Mouse (Mus musculus): Measurements from ENCODE around the gene Dnm3. TPM values are rescaled to one million over a fixed set of nuclear protein-coding genes. Genes with fewer than 3 reads are reported as not detected.

The Dnm3 gene
- polyA plus RNA-seq, 1 experiment = 3.5 TPM

DNA sequence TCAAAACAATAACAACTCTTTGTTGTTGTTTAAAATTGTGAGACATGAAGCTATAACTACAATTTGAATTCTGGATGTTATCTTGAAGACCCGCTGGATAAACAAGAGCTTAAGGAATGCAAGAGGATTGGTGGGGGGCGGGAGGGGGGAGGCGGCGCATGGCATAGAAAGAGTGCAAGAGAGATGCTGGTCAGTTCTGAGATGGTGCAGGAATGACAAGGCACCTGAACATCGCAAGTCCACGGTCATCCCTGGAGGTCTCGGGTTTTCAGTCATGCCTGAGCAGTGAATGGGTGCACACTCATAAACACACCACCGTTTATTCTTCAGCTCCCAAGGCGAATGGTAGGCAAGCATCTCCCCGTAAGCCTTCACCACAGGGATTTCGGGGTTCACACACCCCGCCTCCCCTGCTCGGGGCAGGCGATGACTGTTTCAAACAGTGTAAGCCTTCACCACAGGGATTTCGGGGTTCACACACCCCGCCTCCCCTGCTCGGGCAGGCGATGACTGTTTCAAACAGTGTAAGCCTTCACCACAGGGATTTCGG lies 1.2 kb downstream of the Dnm3 start:
- H3K4me1 ChIP-seq (ENCODE audit: control insufficient read depth, insufficient read depth, low read length) = no peaks in the 10 kb centered on the region
- H3K4me3 ChIP-seq (replicated peaks; ENCODE audit: control insufficient read depth, low read depth, low read length) = no peak overlapping the region
- WGBS = 9% methylated on average over 19 of the region's 19 CpGs
- no peak overlapping the region for H3K27ac ChIP-seq (ENCODE audit: control insufficient read depth, insufficient read depth, low read depth, low read length, poor library complexity)
- no peak for TF ChIP-seq POLR2A (IDR thresholded peaks at IDR 0.05; ENCODE audit: borderline replicate concordance, control insufficient read depth, low read depth, low read length)
- TF ChIP-seq CTCF (IDR thresholded peaks at IDR 0.05; ENCODE audit: control insufficient read depth, insufficient read depth, low read length) = no peak

DNA sequence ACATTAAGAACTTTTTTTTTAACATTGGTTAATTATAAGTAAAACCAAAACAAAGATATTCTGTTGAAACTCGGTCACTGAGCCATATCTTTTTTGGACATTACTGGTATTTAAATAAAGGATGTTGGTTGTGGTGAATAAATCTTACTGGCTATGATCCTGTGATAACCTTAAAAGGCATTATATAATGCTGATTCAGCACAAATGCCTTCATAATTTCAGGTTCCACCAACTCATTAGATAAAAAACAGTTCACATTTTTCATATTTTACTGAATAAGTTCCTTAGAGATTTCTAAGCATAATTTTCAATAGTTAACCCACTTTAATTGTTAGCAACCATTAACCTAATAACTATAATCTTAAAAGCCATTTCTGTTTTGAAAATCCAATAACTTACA lies 4.9 kb downstream of the Dnm3 start:
- TF ChIP-seq POLR2A (IDR thresholded peaks at IDR 0.05; ENCODE audit: borderline replicate concordance, control insufficient read depth, low read depth, low read length) (no peak), CTCF (IDR thresholded peaks at IDR 0.05; ENCODE audit: control insufficient read depth, insufficient read depth, low read length) (no peak)
- WGBS = 10% methylated on average over 1 of the region's 1 CpGs
- no peak overlapping the region for H3K4me3 ChIP-seq (replicated peaks; ENCODE audit: control insufficient read depth, low read depth, low read length)

DNA sequence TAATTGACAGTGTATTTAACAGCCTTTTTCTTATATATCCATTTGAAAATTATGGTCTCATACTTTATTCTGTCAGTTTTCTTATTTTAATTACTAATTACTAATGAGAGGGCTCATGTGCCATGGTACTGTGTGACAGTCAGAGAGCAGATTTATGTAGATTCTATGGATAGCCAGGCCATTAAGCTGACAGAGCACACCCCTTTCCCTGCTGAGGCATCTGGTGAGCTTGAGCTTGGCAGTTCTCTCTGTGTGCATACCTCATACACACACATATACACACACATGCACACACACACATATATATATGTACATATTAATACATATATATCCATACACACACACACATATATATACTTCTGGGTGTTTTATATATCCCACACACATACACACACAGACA lies 6.7 kb downstream of the Dnm3 start:
- H3K4me1 ChIP-seq (ENCODE audit: control insufficient read depth, insufficient read depth, low read length) = no peaks in the 10 kb centered on the region
- H3K27ac ChIP-seq (ENCODE audit: control insufficient read depth, insufficient read depth, low read depth, low read length, poor library complexity) = no peak overlapping the region
- no peak overlapping the region for H3K4me3 ChIP-seq (replicated peaks; ENCODE audit: control insufficient read depth, low read depth, low read length)
- no peak for TF ChIP-seq POLR2A (IDR thresholded peaks at IDR 0.05; ENCODE audit: borderline replicate concordance, control insufficient read depth, low read depth, low read length)
- TF ChIP-seq CTCF (IDR thresholded peaks at IDR 0.05; ENCODE audit: control insufficient read depth, insufficient read depth, low read length) = no peak

More for the DNA sequence above, 4.9 kb downstream of the Dnm3 start:
- Histone ChIP-seq H3K27ac (ENCODE audit: control insufficient read depth, insufficient read depth, low read depth, low read length, poor library complexity) (no peak overlapping the region), H3K4me1 (ENCODE audit: control insufficient read depth, insufficient read depth, low read length) (no peaks in the 10 kb centered on the region)

DNA sequence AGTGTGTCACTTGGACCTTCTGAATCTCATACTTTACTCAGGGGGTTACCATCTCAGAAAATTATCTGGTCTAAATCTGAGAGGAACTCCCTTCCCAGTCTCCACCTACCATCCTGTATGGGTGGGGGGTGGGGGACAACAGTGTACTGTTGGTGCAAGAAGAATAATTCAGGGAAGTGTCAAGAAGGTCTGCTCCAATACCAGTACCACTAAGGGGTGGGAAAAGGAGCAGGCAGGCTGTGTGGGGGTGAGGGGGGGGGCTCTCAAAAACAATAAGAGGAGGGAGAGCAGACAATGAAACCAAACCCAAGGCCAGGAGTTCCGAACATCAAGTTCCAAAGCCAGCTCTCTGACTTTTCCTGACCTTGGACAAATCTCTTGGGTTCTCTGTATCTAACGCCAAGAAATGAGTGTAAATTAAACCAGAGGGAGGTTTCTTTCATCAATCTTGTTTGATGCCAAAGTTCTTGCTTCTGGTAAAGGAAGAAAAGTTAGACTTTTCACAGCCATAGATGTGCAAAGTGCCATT lies 8.0 kb downstream of the Dnm3 start:
- Histone ChIP-seq H3K4me3 (replicated peaks; ENCODE audit: control insufficient read depth, low read depth, low read length) (no peak overlapping the region), H3K27ac (ENCODE audit: control insufficient read depth, insufficient read depth, low read depth, low read length, poor library complexity) (no peak overlapping the region), H3K4me1 (ENCODE audit: control insufficient read depth, insufficient read depth, low read length) (no peaks in the 10 kb centered on the region)
- WGBS = 67% methylated on average over 2 of the region's 2 CpGs
- TF ChIP-seq CTCF (IDR thresholded peaks at IDR 0.05; ENCODE audit: control insufficient read depth, insufficient read depth, low read length) (no peak), POLR2A (IDR thresholded peaks at IDR 0.05; ENCODE audit: borderline replicate concordance, control insufficient read depth, low read depth, low read length) (no peak)

DNA sequence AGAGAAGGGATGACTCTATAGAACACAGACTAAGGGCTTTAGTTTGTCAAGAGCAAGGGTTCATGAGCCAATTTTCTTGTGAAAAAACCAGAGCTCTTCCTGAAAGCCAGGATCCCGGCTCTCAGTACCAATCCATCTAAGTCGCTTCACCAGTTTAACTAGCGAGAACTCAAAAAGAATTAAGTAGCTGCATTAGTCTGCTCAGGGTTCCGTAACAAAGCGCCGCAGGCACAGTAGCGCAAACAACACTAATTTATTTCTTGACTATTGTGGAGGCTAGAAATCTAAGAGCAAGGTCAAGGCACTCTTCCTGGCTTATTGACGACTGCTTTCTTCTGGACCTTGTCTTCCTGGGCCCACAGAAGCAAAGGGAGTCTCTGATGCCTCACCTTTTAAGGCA lies 14.2 kb downstream of the Dnm3 start:
- TF ChIP-seq POLR2A (IDR thresholded peaks at IDR 0.05; ENCODE audit: borderline replicate concordance, control insufficient read depth, low read depth, low read length) = no peak
- no peak for TF ChIP-seq CTCF (IDR thresholded peaks at IDR 0.05; ENCODE audit: control insufficient read depth, insufficient read depth, low read length)
- Histone ChIP-seq H3K4me1 (ENCODE audit: control insufficient read depth, insufficient read depth, low read length) (no peaks in the 10 kb centered on the region), H3K27ac (ENCODE audit: control insufficient read depth, insufficient read depth, low read depth, low read length, poor library complexity) (no peak overlapping the region), H3K4me3 (replicated peaks; ENCODE audit: control insufficient read depth, low read depth, low read length) (no peak overlapping the region)
- 90% methylated on average over 8 of the region's 8 CpGs for WGBS

DNA sequence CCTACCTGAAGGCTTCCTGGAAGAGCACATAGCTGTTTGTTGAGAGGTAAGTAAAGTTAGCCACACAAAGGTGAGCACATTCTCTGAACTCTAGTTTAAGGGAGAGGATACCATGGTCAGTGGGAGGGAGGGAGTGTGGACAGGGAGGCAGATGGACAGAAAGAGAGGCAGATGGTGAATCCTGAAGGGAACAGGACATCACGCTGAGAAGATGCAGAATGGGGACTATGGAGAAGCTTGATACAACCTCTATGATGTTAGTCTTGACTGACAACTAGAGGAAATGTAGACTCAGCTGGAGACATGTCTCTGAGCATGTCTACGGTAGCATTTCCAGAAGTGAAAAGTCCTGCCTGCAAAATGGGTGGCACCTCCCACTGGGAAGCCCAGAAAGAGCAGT lies 19.1 kb downstream of the Dnm3 start:
- Histone ChIP-seq H3K4me1 (ENCODE audit: control insufficient read depth, insufficient read depth, low read length) (no peaks in the 10 kb centered on the region), H3K4me3 (replicated peaks; ENCODE audit: control insufficient read depth, low read depth, low read length) (no peak overlapping the region), H3K27ac (ENCODE audit: control insufficient read depth, insufficient read depth, low read depth, low read length, poor library complexity) (no peak overlapping the region)
- WGBS = 61% methylated on average over 2 of the region's 2 CpGs
- no peak for TF ChIP-seq CTCF (IDR thresholded peaks at IDR 0.05; ENCODE audit: control insufficient read depth, insufficient read depth, low read length)
- no peak for TF ChIP-seq POLR2A (IDR thresholded peaks at IDR 0.05; ENCODE audit: borderline replicate concordance, control insufficient read depth, low read depth, low read length)

DNA sequence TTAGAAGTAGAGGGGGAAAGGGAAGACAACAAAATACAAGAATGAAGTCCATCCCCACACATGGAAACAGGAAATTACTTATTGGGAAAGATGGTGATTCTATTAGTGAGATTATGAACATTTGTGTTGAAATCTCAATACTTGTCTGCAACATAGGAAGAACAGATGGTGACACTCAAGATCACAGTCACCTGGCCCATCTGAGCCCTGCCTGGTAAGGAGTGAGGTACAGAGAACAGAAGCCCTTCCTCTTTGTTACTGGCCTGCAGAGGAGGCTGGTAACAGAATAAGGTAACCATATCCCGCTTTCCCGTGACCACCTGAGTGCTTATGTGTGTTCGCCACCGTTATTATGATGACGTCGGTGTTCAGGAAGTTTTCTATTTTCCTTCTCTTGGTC lies 21.0 kb downstream of the Dnm3 start:
- no peak for TF ChIP-seq POLR2A (IDR thresholded peaks at IDR 0.05; ENCODE audit: borderline replicate concordance, control insufficient read depth, low read depth, low read length)
- no peak for TF ChIP-seq CTCF (IDR thresholded peaks at IDR 0.05; ENCODE audit: control insufficient read depth, insufficient read depth, low read length)
- whole genome bisulfite sequencing = 77% methylated on average over 6 of the region's 6 CpGs
- Histone ChIP-seq H3K4me1 (ENCODE audit: control insufficient read depth, insufficient read depth, low read length) (no peaks in the 10 kb centered on the region), H3K27ac (ENCODE audit: control insufficient read depth, insufficient read depth, low read depth, low read length, poor library complexity) (no peak overlapping the region), H3K4me3 (replicated peaks; ENCODE audit: control insufficient read depth, low read depth, low read length) (no peak overlapping the region)

DNA sequence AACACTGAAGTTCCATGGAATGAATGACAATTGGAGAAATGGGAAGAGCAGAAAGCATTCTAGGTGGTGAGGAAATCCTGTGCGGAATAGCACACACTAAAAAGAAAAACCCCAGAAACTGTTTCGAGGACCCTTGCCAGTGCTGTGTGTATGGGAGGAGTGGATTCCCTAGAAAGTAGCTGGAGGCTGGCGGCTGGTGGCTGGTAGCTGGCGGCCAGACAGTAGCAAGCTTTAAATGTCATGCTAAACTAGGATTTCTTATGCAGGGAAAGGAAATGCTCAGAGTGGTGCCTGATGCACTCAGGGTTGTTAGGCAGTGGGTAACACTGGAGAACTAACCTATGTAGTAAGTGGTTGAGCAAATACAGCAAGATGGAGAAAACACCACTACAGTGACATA lies 21.4 kb downstream of the Dnm3 start:
- no peaks in the 10 kb centered on the region for H3K4me1 ChIP-seq (ENCODE audit: control insufficient read depth, insufficient read depth, low read length)
- TF ChIP-seq CTCF (IDR thresholded peaks at IDR 0.05; ENCODE audit: control insufficient read depth, insufficient read depth, low read length) (no peak), POLR2A (IDR thresholded peaks at IDR 0.05; ENCODE audit: borderline replicate concordance, control insufficient read depth, low read depth, low read length) (no peak)
- WGBS = 88% methylated on average over 4 of the region's 4 CpGs
- no peak overlapping the region for H3K4me3 ChIP-seq (replicated peaks; ENCODE audit: control insufficient read depth, low read depth, low read length)
- H3K27ac ChIP-seq (ENCODE audit: control insufficient read depth, insufficient read depth, low read depth, low read length, poor library complexity) = no peak overlapping the region

DNA sequence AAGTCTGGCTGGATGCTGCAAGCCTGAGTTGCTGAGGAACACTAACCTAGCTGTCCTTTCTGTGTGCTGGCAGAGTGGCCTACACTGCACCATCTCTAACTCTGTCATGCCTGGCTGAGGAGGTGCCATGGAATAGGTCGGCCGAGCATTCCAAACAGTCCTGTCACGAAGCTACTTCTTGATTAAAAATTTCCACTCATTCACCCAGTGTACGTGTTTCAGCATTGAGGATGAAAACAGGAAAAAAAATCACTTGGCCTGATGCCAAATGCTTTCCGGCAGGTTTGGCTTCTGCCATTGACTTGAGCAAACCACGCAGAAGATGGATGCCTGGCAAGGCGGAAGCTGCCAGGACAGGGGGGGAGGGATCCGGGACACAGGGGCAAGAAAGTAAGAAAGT lies 24.3 kb downstream of the Dnm3 start:
- TF ChIP-seq CTCF (IDR thresholded peaks at IDR 0.05; ENCODE audit: control insufficient read depth, insufficient read depth, low read length) = no peak
- TF ChIP-seq POLR2A (IDR thresholded peaks at IDR 0.05; ENCODE audit: borderline replicate concordance, control insufficient read depth, low read depth, low read length) = no peak
- Histone ChIP-seq H3K4me3 (replicated peaks; ENCODE audit: control insufficient read depth, low read depth, low read length) (no peak overlapping the region), H3K27ac (ENCODE audit: control insufficient read depth, insufficient read depth, low read depth, low read length, poor library complexity) (no peak overlapping the region; the same call in 1 of the 2 replicates), H3K4me1 (ENCODE audit: control insufficient read depth, insufficient read depth, low read length) (no peaks in the 10 kb centered on the region)
- WGBS = 50% methylated on average over 8 of the region's 8 CpGs
